Mouse (Mus musculus) cerebellum, adult 18-20 months (tissue): ENCODE results near the gene Asf1a.
"Not testable (repeated sequence)": the region's sequence is repeated elsewhere in the genome, so short reads cannot be mapped to it uniquely, and the experiment has no call there.

Experiments
- DNase-seq, 2 experiments: peaks; one replicate each; pipeline ENCODE4 v3.0.0; 2021

The Asf1a gene

DNA sequence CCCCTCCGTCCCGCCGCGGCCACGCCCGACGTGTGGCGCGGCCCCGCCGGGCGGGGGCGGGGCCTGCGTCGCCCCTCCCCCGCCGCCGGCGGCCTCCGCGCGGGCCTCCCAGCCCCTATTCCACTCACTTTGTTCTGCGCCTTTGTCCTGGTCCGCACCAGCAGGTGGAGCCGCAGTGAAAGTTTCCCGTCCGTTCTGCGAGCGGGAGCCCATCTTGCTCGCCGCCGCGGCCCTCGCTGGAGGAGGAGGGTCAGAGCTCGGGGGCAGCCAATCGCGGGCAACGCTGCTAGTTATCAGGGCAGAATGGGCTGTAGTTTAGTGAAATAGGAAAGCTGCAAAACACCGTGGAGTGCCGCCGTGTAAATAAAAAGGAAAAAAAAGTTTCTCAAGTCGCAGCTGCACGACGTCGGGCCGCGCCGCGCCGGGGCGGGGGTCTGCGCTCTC lies at the start of gene Asf1a:
Gene Asf1a, plus strand, starts transcription at position 81 of the 444 bp plus-strand sequence.
- DNase-seq, result peak; percentile 97 to 98

DNA sequence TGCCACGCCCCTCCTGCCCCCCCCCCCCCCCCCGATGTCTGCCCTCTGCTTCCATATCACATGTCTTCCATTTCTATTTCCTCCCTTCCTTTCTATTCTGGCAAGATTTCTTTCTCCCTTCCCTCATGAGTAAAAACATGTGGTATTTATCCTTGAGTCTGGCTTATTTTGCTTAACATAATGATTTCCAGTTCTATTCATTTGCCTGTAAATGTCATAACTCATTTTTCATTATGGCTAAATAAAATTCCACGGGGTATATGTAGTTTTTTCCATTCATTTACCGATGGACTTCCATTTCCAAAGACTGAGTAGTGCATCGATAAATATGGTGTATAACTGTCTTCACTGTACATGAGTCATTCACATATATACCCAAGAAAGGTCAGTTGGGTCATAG lies 34.6 kb upstream of the Asf1a start:
- no peak for DNase-seq

DNA sequence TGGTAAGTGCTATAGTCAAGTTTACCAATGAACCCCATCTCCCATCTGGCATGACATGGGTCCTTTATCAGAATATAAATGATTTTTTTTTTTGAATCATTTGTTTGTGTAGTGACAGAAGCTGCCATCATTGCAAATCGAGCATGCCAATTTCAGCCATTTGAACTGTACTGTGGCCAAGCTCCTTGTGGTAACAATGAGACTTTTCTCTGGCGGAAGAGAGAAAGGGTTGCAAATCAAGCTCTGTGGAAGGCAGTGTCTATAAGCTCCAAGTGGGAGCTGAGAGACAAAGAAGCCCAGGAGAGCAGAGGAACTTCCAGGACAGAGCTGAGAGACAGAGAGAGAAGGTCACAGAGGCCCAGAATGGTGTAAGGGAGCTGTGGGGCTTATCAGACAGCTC lies 31.0 kb upstream of the Asf1a start:
- no peak for DNase-seq

DNA sequence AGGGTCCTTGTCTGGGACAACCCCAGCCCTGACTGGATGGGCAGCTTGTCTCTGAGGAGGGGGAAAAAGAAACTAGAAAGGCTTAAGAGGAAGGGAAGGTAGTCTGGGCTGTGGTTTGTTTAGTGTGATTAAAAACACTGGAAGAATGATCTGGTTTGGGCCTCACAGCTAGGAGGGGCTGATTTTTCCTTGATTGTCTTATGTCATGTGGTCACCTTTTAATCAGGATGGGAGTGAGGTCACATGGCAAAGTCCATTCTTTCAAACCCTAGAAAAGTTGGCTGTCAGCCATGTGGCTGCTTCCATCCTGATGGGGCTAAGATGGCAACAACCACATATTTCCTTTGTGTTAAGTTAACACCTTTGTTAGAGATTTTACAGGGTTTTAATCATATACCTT lies 28.0 kb upstream of the Asf1a start:
- no peak for DNase-seq

DNA sequence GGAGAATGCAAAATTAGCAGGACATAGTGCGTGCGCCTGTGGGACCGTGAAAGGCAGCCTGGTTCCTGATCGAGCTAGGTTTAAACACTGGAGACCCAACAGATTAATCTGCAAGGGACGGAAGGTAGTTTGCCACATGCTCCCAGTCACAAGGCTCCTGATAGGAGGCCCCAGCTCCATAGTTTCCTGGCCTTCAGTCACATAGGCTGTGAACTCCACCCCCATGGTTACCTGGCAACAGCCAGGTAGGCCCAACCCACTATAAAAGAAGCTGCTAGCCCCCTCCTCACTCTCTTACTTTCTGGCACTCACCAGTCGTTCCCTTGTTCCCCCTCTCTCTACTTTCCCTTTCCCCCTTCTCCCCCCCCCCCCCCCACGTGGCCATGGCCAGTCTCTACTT lies 16.4 kb upstream of the Asf1a start:
- peak; percentile 10 to 12 for DNase-seq

DNA sequence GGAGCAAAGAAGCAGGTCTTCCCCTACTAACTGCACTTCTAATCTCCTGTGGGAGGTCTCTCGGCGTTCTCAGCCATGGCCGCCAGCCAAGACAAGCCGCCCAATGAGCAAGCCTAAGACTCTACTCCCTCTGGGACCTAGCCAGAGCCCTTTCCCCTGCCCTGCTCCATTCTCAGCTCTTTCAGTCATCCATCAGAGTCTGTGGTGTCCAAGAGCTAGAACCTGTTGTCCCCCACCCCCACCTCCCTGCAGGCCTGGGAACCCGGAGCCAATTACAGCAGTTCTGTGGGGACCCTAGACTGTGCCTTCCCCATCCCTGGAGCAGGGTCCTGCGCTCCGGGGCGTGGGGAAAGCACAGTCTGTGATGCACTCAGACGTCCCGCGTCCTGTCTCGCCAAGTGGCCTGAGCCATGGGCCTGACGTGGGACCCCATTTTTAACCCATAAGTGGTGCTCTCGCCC lies 15.9 kb upstream of the Asf1a start:
- DNase-seq, result peak; percentile 49 to 62

DNA sequence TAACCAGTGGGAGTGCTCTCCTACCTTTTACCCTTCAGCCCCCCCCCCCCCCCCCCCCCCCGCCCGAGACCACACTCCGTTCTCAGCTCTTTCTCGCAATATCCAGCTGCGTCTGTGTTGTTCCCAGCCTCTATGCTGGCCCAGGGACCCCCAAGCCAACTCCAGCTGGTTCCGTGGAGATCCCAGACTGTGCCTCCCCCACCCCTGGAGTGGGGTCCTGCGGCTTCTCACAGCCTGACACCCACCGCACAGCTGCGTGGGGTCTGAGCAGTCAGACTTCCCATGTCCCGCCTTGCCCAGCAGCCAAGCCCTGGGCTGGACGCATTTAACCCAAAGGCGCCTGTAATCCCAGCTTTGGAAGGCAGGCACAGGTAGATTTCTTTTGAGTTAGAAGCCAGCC lies 15.5 kb upstream of the Asf1a start:
- peak; percentile 6 to 14 for DNase-seq

DNA sequence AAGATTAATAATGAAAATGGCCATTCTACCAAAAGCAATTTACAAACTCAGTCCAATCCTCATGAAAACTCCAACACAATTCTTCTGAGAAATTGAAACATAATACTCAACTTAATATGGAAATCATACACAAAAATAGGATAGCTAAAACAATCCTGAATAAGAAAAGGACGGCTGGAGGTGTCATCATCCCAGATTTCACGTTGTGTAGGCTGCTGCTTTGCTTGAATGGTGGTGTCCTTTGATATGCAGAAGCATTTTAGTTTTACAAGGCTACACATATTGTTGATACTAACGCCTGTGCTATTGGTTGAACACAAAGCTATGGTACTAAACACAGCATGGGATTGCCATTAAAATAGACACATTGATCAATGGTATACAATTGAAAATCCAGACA lies 10.8 kb upstream of the Asf1a start:
- DNase-seq, result no peak

DNA sequence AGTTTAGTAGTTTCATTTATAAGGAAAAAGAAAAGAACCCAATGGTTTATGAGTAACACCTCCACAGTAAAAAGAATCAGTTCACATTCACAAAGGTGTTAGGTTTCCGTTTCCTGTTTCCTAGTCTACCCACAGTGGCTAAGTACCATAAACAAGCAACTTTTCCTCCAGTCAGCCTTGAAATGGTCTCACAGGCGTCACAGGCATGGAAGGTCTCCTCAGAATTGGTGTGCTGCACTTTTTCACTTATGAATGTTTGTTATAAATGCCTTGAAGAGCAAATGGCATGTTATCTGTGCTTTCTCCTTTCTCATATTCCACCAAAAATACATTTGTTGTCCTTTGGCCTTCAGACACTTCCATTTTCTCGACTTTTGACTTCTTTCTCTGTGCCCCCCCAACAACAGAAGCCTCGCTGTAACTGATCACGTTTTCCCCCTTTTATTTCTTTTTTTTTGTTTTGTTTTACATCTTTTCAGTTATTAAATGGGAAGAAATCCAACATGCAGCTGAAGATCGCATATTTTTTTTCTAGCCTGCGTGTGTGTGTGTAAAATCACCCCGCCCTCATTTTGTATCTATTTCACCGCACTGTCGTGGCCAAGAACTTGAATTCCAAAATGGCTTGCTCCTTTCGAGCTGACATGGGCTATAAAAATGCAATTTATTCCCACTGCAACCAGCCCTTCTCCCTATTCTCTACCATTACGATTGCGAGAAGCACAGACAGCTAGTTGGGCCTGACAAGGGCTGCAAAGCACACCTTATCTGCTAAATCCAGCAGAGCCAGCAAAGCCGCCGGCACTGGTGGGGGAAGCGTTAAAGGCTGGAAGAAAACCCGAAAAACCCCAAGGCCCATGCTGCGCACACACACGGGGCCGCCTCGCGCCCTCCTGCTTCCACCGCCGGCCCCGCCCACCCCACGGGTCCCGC lies 547 bp upstream of the Asf1a start:
- DNase-seq, result no peak

DNA sequence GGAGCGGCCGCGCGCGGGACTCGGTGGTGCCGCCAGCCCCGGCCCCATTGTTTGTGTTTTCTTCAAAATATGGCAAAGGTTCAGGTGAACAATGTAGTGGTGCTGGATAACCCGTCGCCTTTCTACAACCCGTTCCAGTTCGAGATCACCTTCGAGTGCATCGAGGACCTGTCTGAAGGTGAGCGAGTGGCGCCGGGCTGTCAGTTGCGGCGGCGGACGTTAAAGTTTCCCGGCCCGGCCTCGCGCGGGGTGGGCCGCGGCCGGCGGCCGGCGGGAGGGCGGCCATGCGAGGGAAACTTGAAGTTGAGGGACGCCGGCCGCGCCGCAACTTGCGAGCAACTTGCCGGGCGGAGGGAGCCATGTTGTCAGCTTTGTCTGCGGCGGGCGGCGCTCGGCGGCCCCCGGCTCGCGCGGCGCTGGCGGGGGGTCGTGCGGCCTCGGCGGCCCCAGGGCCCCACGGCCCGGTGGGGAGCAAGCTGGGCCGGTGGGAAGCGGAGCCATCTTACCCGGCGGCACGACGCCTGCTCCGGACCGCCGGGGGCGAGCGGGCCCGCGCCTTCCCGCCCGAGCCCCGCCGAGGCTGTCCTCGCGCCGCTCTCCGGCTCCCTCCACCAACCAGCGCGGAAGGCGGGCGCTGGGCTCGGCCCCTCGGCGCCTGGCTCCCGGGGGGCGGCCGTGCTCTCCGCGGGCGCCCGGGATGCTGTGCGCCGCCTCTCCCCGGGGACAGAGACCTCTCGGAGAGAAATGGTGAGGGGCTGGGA lies 744 bp downstream of the Asf1a start:
- DNase-seq, result peak; percentile 44 to 64

DNA sequence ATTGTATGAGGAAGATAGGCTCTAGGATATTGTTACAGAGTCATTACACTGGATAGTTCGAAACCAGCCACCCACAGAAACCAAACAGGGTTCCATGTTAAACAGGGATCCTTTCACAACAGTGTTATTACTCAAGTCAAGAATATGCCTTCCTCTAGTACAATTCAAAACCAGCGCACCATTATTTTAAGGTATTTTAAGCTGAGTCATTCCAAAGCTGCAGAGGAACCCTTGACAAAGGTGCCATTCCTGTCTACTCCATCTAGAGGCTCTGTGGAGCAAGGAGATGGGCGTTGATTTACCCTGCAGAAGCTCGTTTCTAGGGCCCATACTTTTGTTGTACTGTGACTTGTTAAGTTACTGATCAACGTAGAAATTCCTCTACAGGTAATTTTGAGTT lies 2.3 kb downstream of the Asf1a start:
- no peak for DNase-seq

DNA sequence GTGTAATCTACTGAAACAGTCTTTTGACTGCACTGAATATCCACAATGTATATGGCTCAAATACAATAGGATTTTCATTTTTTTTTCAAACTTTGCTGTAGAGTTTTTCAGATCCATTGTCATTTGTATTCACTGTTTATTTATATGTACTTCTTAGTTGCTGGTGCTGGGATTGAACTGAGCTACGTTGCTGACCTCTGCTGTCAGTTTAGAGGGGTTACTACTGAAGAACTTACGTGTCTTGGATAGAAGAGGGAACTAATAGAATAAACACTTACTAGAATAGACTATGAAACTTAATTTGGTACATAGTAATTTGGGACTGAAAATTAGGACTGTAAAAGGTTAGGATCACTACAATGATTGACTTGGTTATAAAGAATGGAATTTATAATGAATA lies 8.8 kb downstream of the Asf1a start:
- no peak for DNase-seq

DNA sequence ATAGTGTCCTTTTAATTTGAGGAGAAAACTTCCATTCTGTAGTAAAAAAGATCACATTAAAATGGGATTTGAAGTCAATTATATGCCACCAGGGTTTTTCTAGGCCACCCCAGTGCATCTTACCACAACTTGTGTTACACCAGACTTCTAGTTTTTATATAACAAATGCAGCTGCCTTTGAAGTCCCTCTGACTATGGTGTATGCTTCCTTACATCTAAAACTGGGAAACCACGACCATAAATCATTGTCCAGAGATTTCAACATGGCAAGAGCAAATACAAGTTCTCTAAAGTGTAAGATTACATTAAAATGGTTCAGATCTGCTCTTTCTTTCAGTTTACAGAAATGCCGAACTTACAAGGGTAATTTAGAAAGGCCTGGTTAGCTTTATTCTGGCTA lies 11.7 kb downstream of the Asf1a start:
- no peak for DNase-seq

DNA sequence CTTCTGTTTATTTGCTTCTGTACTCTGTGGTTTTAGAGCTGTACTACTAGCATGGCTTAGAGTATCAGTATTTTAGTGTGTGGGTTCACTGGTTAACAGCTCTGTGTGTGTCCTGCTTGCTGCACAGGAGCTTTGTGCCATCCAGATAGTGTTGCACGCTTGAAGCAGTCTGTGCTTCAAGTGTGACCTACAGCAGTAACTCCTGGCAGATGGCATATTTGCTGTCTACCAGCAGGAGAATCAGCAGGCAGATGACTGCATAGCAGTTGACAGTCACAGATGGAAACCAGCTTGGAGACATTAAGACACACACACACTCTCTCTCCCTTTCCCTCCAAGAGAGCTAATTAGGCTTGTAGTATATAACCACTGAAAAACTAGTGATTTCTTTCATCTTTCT lies 15.6 kb downstream of the Asf1a start:
- peak; percentile 76 to 87 for DNase-seq

DNA sequence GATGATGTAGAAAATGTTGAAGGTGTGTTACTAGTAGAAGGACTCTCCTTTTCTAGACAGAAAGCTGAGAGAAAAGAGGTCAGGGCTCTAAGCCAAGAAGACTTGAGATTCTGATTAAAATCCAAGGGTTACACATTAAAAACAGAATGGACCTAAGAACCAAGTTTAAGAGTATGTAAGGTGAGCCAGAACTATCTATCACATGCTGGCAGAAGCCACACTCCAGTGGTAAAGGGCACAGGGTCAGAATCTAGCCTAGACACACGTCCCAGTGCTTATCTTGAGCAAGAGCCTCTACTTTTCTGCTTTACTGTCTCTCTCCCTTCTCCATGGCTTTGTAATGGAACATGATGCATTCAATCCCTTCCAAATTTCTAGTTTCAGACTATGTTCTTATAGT lies 17.4 kb downstream of the Asf1a start:
- DNase-seq, result no peak

DNA sequence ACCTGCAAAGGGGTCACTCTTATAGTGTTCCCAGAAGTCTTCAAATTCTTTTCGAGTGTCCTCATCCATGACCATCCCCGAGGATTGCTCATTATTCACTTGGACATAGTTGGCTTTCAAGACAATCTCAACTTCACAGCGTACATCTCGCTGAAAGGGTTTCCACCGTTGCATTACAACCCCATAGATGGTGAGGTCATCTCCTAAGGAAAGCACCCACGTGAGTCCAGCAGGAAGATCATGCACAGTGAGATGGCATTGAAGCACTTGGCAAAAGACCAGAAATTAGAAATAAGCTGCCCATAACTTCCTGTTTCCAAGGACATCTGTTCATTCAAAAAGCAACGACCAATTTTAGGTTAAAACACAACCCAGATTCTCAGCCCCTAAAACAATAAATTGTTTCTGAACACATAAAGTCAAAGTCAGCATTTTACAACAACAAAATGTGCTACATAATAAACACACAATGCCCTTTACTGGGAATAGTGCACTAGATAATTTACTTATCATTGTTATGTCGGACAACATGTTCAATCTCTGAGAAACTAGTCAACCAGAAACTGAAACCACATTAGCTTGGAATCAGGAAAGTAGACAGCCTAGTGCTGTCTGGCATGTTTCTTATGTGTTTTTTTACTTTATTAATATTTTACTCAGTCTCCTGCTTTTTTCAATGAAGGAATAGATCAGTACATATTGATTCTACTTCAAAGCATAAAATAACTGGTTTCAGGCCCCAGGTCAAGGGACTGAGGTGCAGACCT lies 19.5 kb downstream of the Asf1a start:
- DNase-seq, result no peak

DNA sequence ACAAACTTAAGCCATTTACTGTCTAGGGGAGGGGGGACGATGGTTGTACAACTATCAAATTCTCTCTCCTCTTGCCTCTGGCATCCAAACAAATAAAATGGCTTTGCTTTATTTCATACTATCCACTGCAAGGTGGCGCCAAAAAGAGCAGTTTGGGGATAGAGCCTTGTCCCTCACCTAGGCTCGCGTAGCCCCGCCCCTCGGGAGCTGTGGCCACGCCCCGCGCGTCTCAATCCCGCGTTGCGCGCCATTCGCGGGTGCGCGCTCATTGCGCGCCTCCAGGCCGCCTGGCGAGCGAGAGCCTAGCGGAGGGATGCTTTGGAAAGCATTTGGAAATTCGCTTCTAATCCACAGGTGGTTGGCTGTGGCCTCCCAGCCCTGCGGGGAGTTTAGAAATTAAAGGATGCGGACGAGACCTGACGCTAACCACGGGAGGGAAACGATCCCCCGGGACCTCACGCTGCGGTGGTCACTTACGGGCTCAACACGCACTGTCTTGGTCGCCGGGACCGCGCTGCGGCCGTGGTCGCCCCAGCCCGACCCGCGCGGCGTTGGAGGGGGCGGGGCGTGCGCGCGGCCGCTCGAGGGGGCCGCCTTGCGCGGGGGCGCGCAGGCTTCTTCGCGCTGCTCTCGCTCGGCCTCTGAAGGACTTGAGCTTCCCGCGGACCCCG lies 32.8 kb downstream of the Asf1a start:
- peak; percentile 97 to 99 for DNase-seq

DNA sequence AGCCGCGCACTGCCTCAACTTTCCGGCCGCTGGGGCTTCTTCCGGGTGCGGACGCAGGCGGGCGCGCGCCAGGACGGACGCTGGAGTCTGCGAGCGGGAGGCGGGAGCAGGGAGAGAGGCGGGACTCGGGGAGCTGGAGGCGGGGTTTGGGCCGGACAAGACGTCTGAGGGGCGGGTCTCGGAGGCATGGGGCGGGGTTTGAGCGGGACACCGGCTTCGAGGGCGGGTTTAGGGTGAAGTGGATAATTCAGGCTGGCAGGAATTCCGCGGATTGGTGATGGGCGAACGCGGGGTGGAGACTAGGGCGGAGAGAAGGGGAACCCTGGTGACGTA lies 33.3 kb downstream of the Asf1a start:
- DNase-seq, result peak; percentile 95 to 99

DNA sequence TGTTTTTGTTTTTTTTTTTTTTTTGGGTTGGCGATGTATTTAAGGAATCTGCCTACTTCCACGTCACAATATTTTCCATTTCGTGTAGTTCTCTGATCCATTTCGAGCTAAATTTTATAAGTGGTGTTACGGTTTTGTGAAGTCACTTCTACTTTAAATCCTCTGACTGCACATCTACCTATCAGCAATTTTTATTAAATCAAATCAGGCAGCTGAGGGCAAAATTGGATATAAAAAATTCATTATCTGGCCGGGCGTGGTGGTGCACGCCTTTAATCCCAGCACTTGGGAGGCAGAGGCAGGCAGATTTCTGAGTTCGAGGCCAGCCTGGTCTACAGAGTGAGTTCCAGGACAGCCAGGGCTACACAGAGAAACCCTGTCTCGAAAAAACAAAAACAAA lies 33.8 kb downstream of the Asf1a start, which contains the start of gene Mcm9:
Gene Mcm9, minus strand, starts transcription at position 101 of the 400 bp plus-strand sequence.
- DNase-seq, result not testable (repeated sequence)

DNA sequence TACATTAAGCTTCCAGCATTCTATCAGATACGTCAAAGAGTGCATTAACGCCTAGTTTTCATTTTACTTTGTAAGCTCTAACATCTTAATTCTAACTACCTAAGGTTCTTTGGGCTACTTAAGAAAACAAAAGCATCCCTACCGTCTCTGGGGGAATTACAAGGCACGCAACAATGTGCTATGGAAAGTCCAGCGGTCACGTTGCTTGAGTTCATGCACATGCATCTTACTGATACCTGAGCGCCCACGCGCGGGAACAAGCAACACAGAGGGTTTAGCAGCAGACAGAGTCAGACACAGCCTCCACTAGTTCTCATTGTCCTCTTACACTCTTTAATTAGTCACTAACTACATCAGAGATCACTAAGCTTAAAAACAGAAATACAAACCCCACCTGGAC lies 37.6 kb downstream of the Asf1a start:
- no peak for DNase-seq

DNA sequence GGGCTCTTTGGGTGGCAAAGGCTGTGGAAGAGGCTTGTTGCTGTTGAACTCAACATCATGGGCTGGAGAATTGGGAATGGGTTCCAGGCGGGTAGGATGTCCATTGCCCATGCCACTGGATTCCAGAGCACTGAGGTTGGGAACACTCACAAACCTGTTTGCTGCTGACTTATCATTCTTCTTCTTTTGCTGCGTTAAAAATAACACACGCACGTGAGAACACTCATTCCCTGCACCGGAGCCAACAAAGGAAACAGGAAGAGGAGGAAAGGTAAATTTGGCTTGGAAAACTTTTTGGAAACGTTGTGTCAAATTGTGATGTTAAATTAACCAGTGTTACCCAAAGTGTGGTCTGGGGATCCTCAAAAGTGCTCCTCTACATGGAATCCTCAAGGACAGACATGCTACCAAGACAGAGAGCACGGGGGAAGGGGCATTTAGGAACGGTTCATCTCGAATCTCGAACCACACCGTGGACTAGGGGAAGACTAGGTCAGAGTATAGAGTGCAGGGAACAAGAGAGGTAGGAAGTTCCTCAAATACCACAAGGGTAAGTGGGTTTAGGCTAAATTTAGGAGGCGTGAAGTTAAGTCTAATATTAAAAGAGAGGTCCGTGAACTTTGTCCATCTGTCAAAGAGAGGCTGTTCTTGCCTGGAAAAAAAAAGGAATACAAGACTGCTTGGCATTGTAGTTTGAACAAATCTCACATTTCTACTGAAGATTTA lies 38.9 kb downstream of the Asf1a start:
- no peak for DNase-seq

DNA sequence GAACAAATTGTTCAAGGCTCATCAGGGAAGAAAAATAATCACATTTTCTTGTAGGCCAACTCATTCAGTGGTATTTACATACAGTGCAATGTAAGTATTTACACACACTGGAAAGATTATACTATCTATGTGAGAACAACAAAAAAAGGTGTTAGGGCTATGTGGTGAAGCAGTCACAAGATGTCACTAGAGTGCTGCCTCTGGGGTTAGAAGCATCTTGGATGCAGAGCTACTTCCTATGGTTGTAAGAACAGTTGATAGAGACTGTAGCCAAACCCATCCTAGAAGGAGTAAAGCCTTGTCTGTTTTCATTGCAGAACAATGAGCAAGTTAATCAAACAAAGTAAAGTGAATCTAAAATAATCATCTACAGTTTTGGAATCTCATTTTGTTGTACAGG lies 45.0 kb downstream of the Asf1a start:
- DNase-seq, result peak; percentile 54 to 60
